Mouse (Mus musculus): ENCODE measurements around the gene 4430402I18Rik. TPM values are rescaled to one million over a fixed set of nuclear protein-coding genes. Genes with fewer than 3 reads are reported as not detected.

Gene 4430402I18Rik
- polyA plus RNA-seq, 1 experiment = 8.1 TPM

DNA sequence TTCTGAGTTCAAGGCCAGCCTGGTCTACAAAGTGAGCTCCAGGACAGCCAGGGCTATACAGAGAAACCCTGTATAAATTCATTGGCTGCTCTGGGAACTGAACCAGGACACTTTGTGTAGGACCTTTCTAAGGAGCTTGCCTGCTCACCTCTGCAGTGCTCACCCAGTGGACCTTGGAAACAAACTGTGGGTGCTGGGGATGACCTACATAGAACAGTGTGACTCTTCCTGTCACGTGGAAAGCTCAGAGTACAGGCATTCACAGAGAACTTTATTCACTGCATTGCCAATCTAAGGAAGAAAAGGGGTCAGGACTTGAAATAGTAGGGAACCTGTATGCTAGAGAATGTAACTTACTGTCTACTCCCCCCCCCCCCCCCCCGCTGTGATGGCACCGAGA, 78.3 kb downstream of the 4430402I18Rik start:
- Histone ChIP-seq H3K4me1 (ENCODE audit: control insufficient read depth, insufficient read depth, low read length) (peaks cover 11% of the 10 kb centered on the region), H3K36me3 (ENCODE audit: control insufficient read depth, insufficient read depth, low read length) (no peaks in the 10 kb centered on the region), H3K27me3 (replicated peaks; ENCODE audit: control insufficient read depth, insufficient read depth, low read length) (no peaks in the 10 kb centered on the region; the same call in 1 of the 2 replicates), H3K27ac (ENCODE audit: insufficient read depth, low read depth, low read length) (no peak overlapping the region), H3K4me3 (ENCODE audit: insufficient read depth, low read depth, low read length) (no peak overlapping the region)
- peak; percentile 78 for DNase-seq
- TF ChIP-seq CTCF (conservative IDR thresholded peaks at IDR 0.05; ENCODE audit: insufficient read depth, insufficient read length, low read depth, low read length) (no peak), POLR2A (IDR thresholded peaks at IDR 0.05; ENCODE audit: low read depth, low read length) (no peak)
- whole genome bisulfite sequencing = 65% methylated on average over 3 of the region's 3 CpGs

DNA sequence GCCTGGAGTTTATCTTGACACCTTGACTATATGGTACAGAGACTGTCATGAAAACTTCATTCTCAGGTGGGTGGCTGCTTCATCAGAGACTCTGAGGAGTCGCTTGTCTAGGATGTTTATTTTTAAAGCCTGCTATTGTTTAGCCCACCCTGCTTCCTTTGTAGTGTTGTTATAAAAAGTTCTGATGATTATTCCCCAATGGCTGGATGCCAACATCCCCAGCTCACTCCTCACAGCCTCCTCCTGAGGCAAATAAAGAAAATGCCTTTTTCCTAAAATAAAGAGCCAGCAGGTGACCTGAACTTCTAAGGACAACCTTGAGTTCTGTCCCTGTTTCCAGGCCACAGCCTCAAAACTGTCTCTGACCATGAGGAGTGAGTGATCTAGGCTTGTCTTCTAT, 79.1 kb downstream of the 4430402I18Rik start:
- peaks cover 11% of the 10 kb centered on the region for H3K4me1 ChIP-seq (ENCODE audit: control insufficient read depth, insufficient read depth, low read length)
- H3K27ac ChIP-seq (ENCODE audit: insufficient read depth, low read depth, low read length) = no peak overlapping the region
- 60% methylated on average over 1 of the region's 1 CpGs for WGBS
- TF ChIP-seq POLR2A (IDR thresholded peaks at IDR 0.05; ENCODE audit: low read depth, low read length) (no peak), CTCF (conservative IDR thresholded peaks at IDR 0.05; ENCODE audit: insufficient read depth, insufficient read length, low read depth, low read length) (no peak)
- H3K4me3 ChIP-seq (ENCODE audit: insufficient read depth, low read depth, low read length) = no peak overlapping the region
- H3K36me3 ChIP-seq (ENCODE audit: control insufficient read depth, insufficient read depth, low read length) = no peaks in the 10 kb centered on the region
- H3K27me3 ChIP-seq (replicated peaks; ENCODE audit: control insufficient read depth, insufficient read depth, low read length) = no peaks in the 10 kb centered on the region; the same call in 1 of the 2 replicates
- peak; percentile 23 for DNase-seq

DNA sequence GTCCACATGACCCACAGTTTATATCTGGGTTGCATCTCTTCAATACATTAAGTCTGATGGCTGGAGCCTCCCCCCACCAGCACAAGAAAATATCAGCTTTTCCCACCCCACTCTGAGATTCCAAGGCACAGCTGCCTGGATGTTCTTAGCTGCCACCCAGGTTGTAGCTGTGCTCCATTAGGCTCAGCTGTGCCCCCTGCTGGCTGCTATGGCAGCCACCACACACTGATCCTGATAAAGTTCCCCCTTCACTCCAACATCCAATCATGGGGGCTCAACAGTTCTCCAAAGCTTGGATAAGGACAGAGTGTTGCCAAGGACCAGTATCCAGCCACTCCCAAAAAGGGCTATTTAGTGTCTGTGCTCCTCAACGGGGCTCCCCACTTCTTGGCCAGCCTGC, 84.5 kb downstream of the 4430402I18Rik start:
- peak; percentile 52 for DNase-seq
- Histone ChIP-seq H3K27me3 (replicated peaks; ENCODE audit: control insufficient read depth, insufficient read depth, low read length) (no peaks in the 10 kb centered on the region), H3K27ac (ENCODE audit: insufficient read depth, low read depth, low read length) (no peak overlapping the region), H3K36me3 (ENCODE audit: control insufficient read depth, insufficient read depth, low read length) (no peaks in the 10 kb centered on the region; the same call in 1 of the 2 replicates), H3K4me1 (ENCODE audit: control insufficient read depth, insufficient read depth, low read length) (peaks cover 6% of the 10 kb centered on the region; the same call in 1 of the 2 replicates), H3K4me3 (ENCODE audit: insufficient read depth, low read depth, low read length) (no peak overlapping the region)
- no peak for TF ChIP-seq POLR2A (IDR thresholded peaks at IDR 0.05; ENCODE audit: low read depth, low read length)
- TF ChIP-seq CTCF (conservative IDR thresholded peaks at IDR 0.05; ENCODE audit: insufficient read depth, insufficient read length, low read depth, low read length) = peak; percentile 79
- WGBS = 53% methylated on average over 1 of the region's 1 CpGs

DNA sequence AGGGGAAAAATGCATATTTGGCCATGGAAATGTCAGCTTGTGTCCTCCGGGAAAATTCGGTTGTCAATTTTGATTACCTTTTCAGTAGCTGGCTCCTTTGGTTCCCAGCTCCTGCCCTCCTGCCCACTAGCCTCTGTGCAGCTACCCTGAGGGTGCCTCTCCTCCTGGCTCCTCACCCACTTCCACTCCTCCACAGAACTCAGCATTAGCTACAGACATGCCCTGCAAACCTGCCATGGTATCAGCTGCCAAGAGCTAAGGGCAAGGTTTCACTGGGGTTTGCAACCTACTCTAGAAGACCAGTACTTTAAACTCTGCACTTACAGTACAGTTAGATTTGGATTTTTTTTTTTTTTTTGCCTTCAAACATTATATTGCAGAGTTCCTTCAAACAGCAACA, 88.1 kb downstream of the 4430402I18Rik start:
- no peak overlapping the region; the same call in 1 of the 2 replicates for H3K27ac ChIP-seq (ENCODE audit: insufficient read depth, low read depth, low read length)
- peaks cover 4% of the 10 kb centered on the region; the same call in 1 of the 2 replicates for H3K4me1 ChIP-seq (ENCODE audit: control insufficient read depth, insufficient read depth, low read length)
- no peak overlapping the region for H3K4me3 ChIP-seq (ENCODE audit: insufficient read depth, low read depth, low read length)
- no peak for TF ChIP-seq CTCF (conservative IDR thresholded peaks at IDR 0.05; ENCODE audit: insufficient read depth, insufficient read length, low read depth, low read length)
- no peak for TF ChIP-seq POLR2A (IDR thresholded peaks at IDR 0.05; ENCODE audit: low read depth, low read length)
- DNase-seq = peak; percentile 76
- no peaks in the 10 kb centered on the region for H3K27me3 ChIP-seq (replicated peaks; ENCODE audit: control insufficient read depth, insufficient read depth, low read length)
- WGBS = 79% methylated on average over 2 of the region's 2 CpGs
- H3K36me3 ChIP-seq (ENCODE audit: control insufficient read depth, insufficient read depth, low read length) = no peaks in the 10 kb centered on the region; the same call in 1 of the 2 replicates

- Histone ChIP-seq H3K4me1 (ENCODE audit: control insufficient read depth, insufficient read depth, low read length) (peaks cover 11% of the 10 kb centered on the region; the same call in 1 of the 2 replicates), H3K27me3 (replicated peaks; ENCODE audit: control insufficient read depth, insufficient read depth, low read length) (no peaks in the 10 kb centered on the region), H3K4me3 (ENCODE audit: insufficient read depth, low read depth, low read length) (no peak overlapping the region), H3K27ac (ENCODE audit: insufficient read depth, low read depth, low read length) (no peak overlapping the region), H3K36me3 (ENCODE audit: control insufficient read depth, insufficient read depth, low read length) (no peaks in the 10 kb centered on the region; the same call in 1 of the 2 replicates)
- TF ChIP-seq CTCF (conservative IDR thresholded peaks at IDR 0.05; ENCODE audit: insufficient read depth, insufficient read length, low read depth, low read length) (no peak), POLR2A (IDR thresholded peaks at IDR 0.05; ENCODE audit: low read depth, low read length) (no peak)
- DNase-seq = no peak
- 47% methylated on average over 2 of the region's 2 CpGs for WGBS
Measured at GRCm38 (mm10) chr19:28870351-28870750, 97.2 kb downstream of the 4430402I18Rik start.

- no peak for DNase-seq
- H3K4me3 ChIP-seq (ENCODE audit: insufficient read depth, low read depth, low read length) = no peak overlapping the region
- H3K36me3 ChIP-seq (ENCODE audit: control insufficient read depth, insufficient read depth, low read length) = no peaks in the 10 kb centered on the region; the same call in 1 of the 2 replicates
- no peaks in the 10 kb centered on the region for H3K27me3 ChIP-seq (replicated peaks; ENCODE audit: control insufficient read depth, insufficient read depth, low read length)
- WGBS = 79% methylated on average over 6 of the region's 6 CpGs
- peaks cover 11% of the 10 kb centered on the region; the same call in 1 of the 2 replicates for H3K4me1 ChIP-seq (ENCODE audit: control insufficient read depth, insufficient read depth, low read length)
- no peak overlapping the region for H3K27ac ChIP-seq (ENCODE audit: insufficient read depth, low read depth, low read length)
- TF ChIP-seq POLR2A (IDR thresholded peaks at IDR 0.05; ENCODE audit: low read depth, low read length) = no peak
- TF ChIP-seq CTCF (conservative IDR thresholded peaks at IDR 0.05; ENCODE audit: insufficient read depth, insufficient read length, low read depth, low read length) = no peak
Measured at GRCm38 (mm10) chr19:28869251-28869855, 98.2 kb downstream of the 4430402I18Rik start.

DNA sequence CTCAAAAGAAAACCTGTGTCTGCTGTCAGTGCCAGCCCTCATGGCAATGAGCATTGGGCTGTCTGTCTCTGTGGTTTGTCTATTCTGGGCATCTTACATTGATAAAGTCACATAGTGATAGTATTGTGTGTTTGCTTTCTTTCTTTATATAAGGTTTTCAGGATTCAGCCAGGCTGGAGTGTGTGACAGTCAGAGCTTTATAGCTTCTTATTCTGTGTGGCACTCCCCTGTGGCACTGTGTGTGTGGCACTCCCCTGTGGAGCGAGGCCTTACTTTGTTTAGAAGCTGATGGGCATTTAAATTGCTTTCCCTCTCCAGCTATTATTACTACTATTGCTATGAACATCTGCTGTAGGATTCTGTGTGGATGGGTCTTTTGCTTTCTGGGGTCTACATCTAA, 102.1 kb downstream of the 4430402I18Rik start:
- Histone ChIP-seq H3K36me3 (ENCODE audit: control insufficient read depth, insufficient read depth, low read length) (no peaks in the 10 kb centered on the region; the same call in 1 of the 2 replicates), H3K27ac (ENCODE audit: insufficient read depth, low read depth, low read length) (no peak overlapping the region), H3K27me3 (replicated peaks; ENCODE audit: control insufficient read depth, insufficient read depth, low read length) (no peaks in the 10 kb centered on the region), H3K4me1 (ENCODE audit: control insufficient read depth, insufficient read depth, low read length) (no peaks in the 10 kb centered on the region; the same call in 1 of the 2 replicates), H3K4me3 (ENCODE audit: insufficient read depth, low read depth, low read length) (no peak overlapping the region)
- DNase-seq = no peak
- TF ChIP-seq POLR2A (IDR thresholded peaks at IDR 0.05; ENCODE audit: low read depth, low read length) (no peak), CTCF (conservative IDR thresholded peaks at IDR 0.05; ENCODE audit: insufficient read depth, insufficient read length, low read depth, low read length) (no peak)
- WGBS = 85% methylated on average over 1 of the region's 1 CpGs
